Mouse (Mus musculus) hindbrain, embryonic 15.5 days (tissue): ENCODE measurements at regions not wholly inside any gene's neighbourhood (a gene's known extent, or its start where the extent isn't known, plus 50 kb on each side); places are given as distances from the start of the nearest gene placed in this dataset.

Source experiments
- ATAC-seq: fragments of 200-750 bp; cut with Nextera tagmentation; 2 replicates; pipeline ENCODE4 v1.8.0; 2017; ENCODE audit warnings: low read depth, moderate number of reproducible peaks, moderate TSS enrichment; ENCODE audit not compliant: low FRiP score
- H3K27ac ChIP-seq: fragments of 300-500 bp; sonication (generic); replicated peaks from 2 replicates; pipeline ENCODE4 v1.5.1; 2015; ENCODE audit warnings: mild to moderate bottlenecking, inconsistent platforms
- H3K27me3 ChIP-seq: fragments of 300-500 bp; sonication (generic); 2 replicates; pipeline ENCODE4 v1.6.1; 2015; ENCODE audit warnings: control low read depth, inconsistent platforms
- H3K36me3 ChIP-seq: fragments of 300-500 bp; sonication (generic); 2 replicates; pipeline ENCODE4 v1.6.1; 2015; ENCODE audit warnings: control low read depth, inconsistent platforms
- H3K4me1 ChIP-seq: fragments of 300-500 bp; sonication (generic); replicated peaks from 2 replicates; pipeline ENCODE4 v1.6.1; 2015; ENCODE audit warnings: control low read depth, inconsistent platforms
- H3K4me2 ChIP-seq: fragments of 300-500 bp; sonication (generic); 2 replicates; pipeline ENCODE4 v1.6.1; 2015; ENCODE audit warnings: moderate library complexity, mild to moderate bottlenecking, inconsistent platforms
- H3K4me3 ChIP-seq: fragments of 300-500 bp; sonication (generic); 2 replicates; pipeline ENCODE4 v1.5.1; 2015; ENCODE audit warnings: mild to moderate bottlenecking, inconsistent platforms
- H3K9ac ChIP-seq: fragments of 300-500 bp; sonication (generic); 2 replicates; pipeline ENCODE4 v1.6.1; 2015; ENCODE audit warnings: inconsistent platforms
- H3K9me3 ChIP-seq: fragments of 300-500 bp; sonication (generic); 2 replicates; pipeline ENCODE4 v1.6.1; 2016; ENCODE audit warnings: control low read depth, inconsistent platforms
- WGBS: fragments of 180-500 bp; shearing (Covaris S2); methylation state at CpG from one replicate; pipeline ENCODE4 v1.1.7; 2015; 5-methylcytosine and 5-hydroxymethylcytosine counted together

- Histone ChIP-seq H3K9me3 (no peaks in the 10 kb centered on the region), H3K9ac (no peak overlapping the region), H3K4me2 (no peak overlapping the region), H3K36me3 (no peaks in the 10 kb centered on the region), H3K27ac (no peak overlapping the region), H3K4me1 (no peaks in the 10 kb centered on the region), H3K27me3 (no peaks in the 10 kb centered on the region), H3K4me3 (no peak overlapping the region)
- ATAC-seq, result no peak
- 72% methylated on average over 13 of the region's 13 CpGs for WGBS
Observed at GRCm38 (mm10) chr17:48742769-48743405, 189.3 kb upstream of the Lrfn2 start.

- no peak overlapping the region for H3K4me2 ChIP-seq
- H3K27ac ChIP-seq, result no peak overlapping the region
- H3K9ac ChIP-seq, result no peak overlapping the region
- H3K27me3 ChIP-seq, result no peaks in the 10 kb centered on the region
- 93% methylated on average over 2 of the region's 2 CpGs for WGBS
- no peaks in the 10 kb centered on the region for H3K36me3 ChIP-seq
- no peak for ATAC-seq
- no peak overlapping the region for H3K4me3 ChIP-seq
- no peaks in the 10 kb centered on the region for H3K9me3 ChIP-seq
- H3K4me1 ChIP-seq, result peaks cover 32% of the 10 kb centered on the region
Observed at GRCm38 (mm10) chr17:48770099-48770498, 162.1 kb upstream of the Lrfn2 start.

GRCm38 (mm10) chr17:48771721-48772320, 160.4 kb upstream of the Lrfn2 start:
- Histone ChIP-seq H3K9ac (no peak overlapping the region), H3K4me1 (peaks cover 49% of the 10 kb centered on the region), H3K4me3 (no peak overlapping the region), H3K36me3 (no peaks in the 10 kb centered on the region), H3K27me3 (no peaks in the 10 kb centered on the region), H3K27ac (peak overlapping the region; percentile 74), H3K4me2 (no peak overlapping the region), H3K9me3 (no peaks in the 10 kb centered on the region)
- peak; percentile 49 for ATAC-seq
- WGBS, result 32% methylated on average over 13 of the region's 13 CpGs

GRCm38 (mm10) chr17:48774172-48774890, 157.8 kb upstream of the Lrfn2 start:
- peak; percentile 52 for ATAC-seq
- H3K27me3 ChIP-seq, result no peaks in the 10 kb centered on the region
- H3K4me1 ChIP-seq, result peaks cover 52% of the 10 kb centered on the region
- H3K4me3 ChIP-seq, result no peak overlapping the region
- no peak overlapping the region for H3K9ac ChIP-seq
- H3K9me3 ChIP-seq, result no peaks in the 10 kb centered on the region
- H3K4me2 ChIP-seq, result no peak overlapping the region
- H3K27ac ChIP-seq, result 0 out of 2 replicates have a peak overlapping the region, but pooled peaks have one; percentile 7
- 9% methylated on average over 15 of the region's 15 CpGs for WGBS
- no peaks in the 10 kb centered on the region for H3K36me3 ChIP-seq

- Histone ChIP-seq H3K4me3 (no peak overlapping the region), H3K9ac (no peak overlapping the region), H3K36me3 (no peaks in the 10 kb centered on the region), H3K9me3 (no peaks in the 10 kb centered on the region), H3K27ac (0 out of 2 replicates have a peak overlapping the region, but pooled peaks have one; percentile 75), H3K4me1 (peaks cover 52% of the 10 kb centered on the region), H3K27me3 (no peaks in the 10 kb centered on the region), H3K4me2 (no peak overlapping the region)
- WGBS, result 66% methylated on average over 5 of the region's 5 CpGs
- no peak for ATAC-seq
Observed at GRCm38 (mm10) chr17:48775479-48775878, 156.7 kb upstream of the Lrfn2 start.

- no peak overlapping the region for H3K4me3 ChIP-seq
- peaks cover 47% of the 10 kb centered on the region for H3K4me1 ChIP-seq
- no peaks in the 10 kb centered on the region for H3K36me3 ChIP-seq
- no peak overlapping the region for H3K9ac ChIP-seq
- 10% methylated on average over 2 of the region's 2 CpGs for WGBS
- peak overlapping the region; percentile 75 for H3K27ac ChIP-seq
- H3K4me2 ChIP-seq, result no peak overlapping the region
- no peaks in the 10 kb centered on the region for H3K9me3 ChIP-seq
- peak; percentile 40 for ATAC-seq
- H3K27me3 ChIP-seq, result no peaks in the 10 kb centered on the region
Observed at GRCm38 (mm10) chr17:48776502-48776902, 155.7 kb upstream of the Lrfn2 start.

GRCm38 (mm10) chr17:48780217-48780616, 152.0 kb upstream of the Lrfn2 start:
- no peaks in the 10 kb centered on the region for H3K27me3 ChIP-seq
- no peak overlapping the region for H3K4me2 ChIP-seq
- WGBS, result 79% methylated on average over 7 of the region's 7 CpGs
- H3K27ac ChIP-seq, result 0 out of 2 replicates have a peak overlapping the region, but pooled peaks have one; percentile 0
- H3K4me3 ChIP-seq, result no peak overlapping the region
- no peaks in the 10 kb centered on the region for H3K36me3 ChIP-seq
- no peaks in the 10 kb centered on the region for H3K9me3 ChIP-seq
- no peak overlapping the region for H3K9ac ChIP-seq
- peaks cover 23% of the 10 kb centered on the region for H3K4me1 ChIP-seq
- no peak for ATAC-seq

- H3K36me3 ChIP-seq, result no peaks in the 10 kb centered on the region
- H3K9me3 ChIP-seq, result no peaks in the 10 kb centered on the region
- 68% methylated on average over 5 of the region's 5 CpGs for WGBS
- H3K9ac ChIP-seq, result no peak overlapping the region
- no peak overlapping the region for H3K4me2 ChIP-seq
- H3K4me3 ChIP-seq, result no peak overlapping the region
- peak; percentile 49; the same call in 1 of the 2 replicates for ATAC-seq
- H3K27me3 ChIP-seq, result no peaks in the 10 kb centered on the region
- peaks cover 4% of the 10 kb centered on the region; the same call in 1 of the 2 replicates for H3K4me1 ChIP-seq
- H3K27ac ChIP-seq, result no peak overlapping the region
Observed at GRCm38 (mm10) chr17:48784417-48784816, 147.8 kb upstream of the Lrfn2 start.

GRCm38 (mm10) chr17:48786501-48786900, 145.7 kb upstream of the Lrfn2 start:
- no peak overlapping the region for H3K9ac ChIP-seq
- H3K4me1 ChIP-seq, result peaks cover 4% of the 10 kb centered on the region; the same call in 1 of the 2 replicates
- H3K27ac ChIP-seq, result no peak overlapping the region
- no peak overlapping the region for H3K4me3 ChIP-seq
- H3K9me3 ChIP-seq, result no peaks in the 10 kb centered on the region
- H3K36me3 ChIP-seq, result no peaks in the 10 kb centered on the region
- H3K4me2 ChIP-seq, result no peak overlapping the region
- ATAC-seq, result no peak
- 89% methylated on average over 12 of the region's 12 CpGs for WGBS
- no peaks in the 10 kb centered on the region for H3K27me3 ChIP-seq

- H3K36me3 ChIP-seq, result no peaks in the 10 kb centered on the region
- H3K27ac ChIP-seq, result 0 out of 2 replicates have a peak overlapping the region, but pooled peaks have one; percentile 50
- H3K4me1 ChIP-seq, result 0 out of 2 replicates have a peak, but pooled peaks cover 7% of the 10 kb centered on the region
- H3K4me3 ChIP-seq, result no peak overlapping the region
- no peaks in the 10 kb centered on the region for H3K9me3 ChIP-seq
- no peaks in the 10 kb centered on the region for H3K27me3 ChIP-seq
- no peak overlapping the region for H3K4me2 ChIP-seq
- H3K9ac ChIP-seq, result no peak overlapping the region
- WGBS, result 89% methylated on average over 7 of the region's 7 CpGs
- ATAC-seq, result no peak
Observed at GRCm38 (mm10) chr17:48789846-48790245, 142.3 kb upstream of the Lrfn2 start.

GRCm38 (mm10) chr17:48790526-48790925, 141.7 kb upstream of the Lrfn2 start:
- H3K4me1 ChIP-seq, result 0 out of 2 replicates have a peak, but pooled peaks cover 7% of the 10 kb centered on the region
- H3K36me3 ChIP-seq, result no peaks in the 10 kb centered on the region
- no peak overlapping the region for H3K4me2 ChIP-seq
- no peaks in the 10 kb centered on the region for H3K9me3 ChIP-seq
- 50% methylated on average over 6 of the region's 6 CpGs for WGBS
- peak; percentile 52 for ATAC-seq
- no peak overlapping the region for H3K9ac ChIP-seq
- no peaks in the 10 kb centered on the region for H3K27me3 ChIP-seq
- 0 out of 2 replicates have a peak overlapping the region, but pooled peaks have one; percentile 50 for H3K27ac ChIP-seq
- H3K4me3 ChIP-seq, result no peak overlapping the region

GRCm38 (mm10) chr17:48792954-48793353, 139.2 kb upstream of the Lrfn2 start:
- peak; percentile 43; the same call in 1 of the 2 replicates for ATAC-seq
- Histone ChIP-seq H3K4me3 (no peak overlapping the region), H3K4me1 (0 out of 2 replicates have a peak, but pooled peaks cover 7% of the 10 kb centered on the region), H3K9me3 (no peaks in the 10 kb centered on the region), H3K36me3 (no peaks in the 10 kb centered on the region), H3K27ac (peak overlapping the region; percentile 32), H3K4me2 (no peak overlapping the region), H3K27me3 (no peaks in the 10 kb centered on the region), H3K9ac (no peak overlapping the region)
- 59% methylated on average over 5 of the region's 5 CpGs for WGBS
